Mouse (Mus musculus) liver, adult 2 months (tissue): ENCODE measurements around the gene Robo1. TPM values are rescaled to one million over a fixed set of nuclear protein-coding genes. Genes with fewer than 3 reads are reported as not detected.

Source experiments
- DNase-seq: peaks from one replicate; pipeline ENCODE4 v3.0.0-alpha.2; 2011; ENCODE audit warnings: low read depth, low spot score; ENCODE audit errors: extremely low read depth
- H3K27ac ChIP-seq: fragments of 200-500 bp; replicated peaks from 2 replicates; pipeline ENCODE4 v1.5.1; 2012; ENCODE audit warnings: low read depth, mild to moderate bottlenecking, control low read depth, inconsistent platforms, low read length; ENCODE audit not compliant: insufficient read depth
- H3K27me3 ChIP-seq: fragments of 200-500 bp; 2 replicates; pipeline ENCODE4 v1.6.1; 2012; ENCODE audit warnings: mild to moderate bottlenecking, moderate library complexity, low read length, inconsistent platforms; ENCODE audit not compliant: control insufficient read depth, insufficient read depth
- H3K36me3 ChIP-seq: fragments of 200-500 bp; 2 replicates; pipeline ENCODE4 v1.6.1; 2012; ENCODE audit warnings: low read length, inconsistent platforms; ENCODE audit not compliant: control insufficient read depth, insufficient read depth
- H3K4me1 ChIP-seq: fragments of 200-500 bp; 2 replicates; pipeline ENCODE4 v1.6.1; 2011; ENCODE audit warnings: low read length; ENCODE audit not compliant: control insufficient read depth, insufficient read depth
- H3K4me3 ChIP-seq: fragments of 200-500 bp; 2 replicates; pipeline ENCODE4 v1.5.1; 2011; ENCODE audit warnings: low read depth, mild to moderate bottlenecking, control low read depth, low read length, moderate library complexity; ENCODE audit not compliant: insufficient read depth
- H3K79me2 ChIP-seq: fragments of 200-500 bp; 2 replicates; pipeline ENCODE4 v1.6.1; 2012; ENCODE audit warnings: inconsistent platforms, mild to moderate bottlenecking, low read length, moderate library complexity; ENCODE audit not compliant: control insufficient read depth, insufficient read depth
- H3K9ac ChIP-seq: fragments of 200-500 bp; 2 replicates; pipeline ENCODE4 v1.6.1; 2012; ENCODE audit warnings: low read depth, mild to moderate bottlenecking, control low read depth, inconsistent platforms, low read length
- CTCF ChIP-seq: fragments of 200-500 bp; IDR thresholded peaks from 2 replicates; pipeline ENCODE4 v1.5.1; 2011; ENCODE audit warnings: low read depth, low read length, control low read depth
- POLR2A ChIP-seq: fragments of 200-500 bp; IDR thresholded peaks from 2 replicates; pipeline ENCODE4 v1.6.1; 2011; ENCODE audit warnings: low read length, control low read depth; ENCODE audit not compliant: insufficient read depth; ENCODE audit errors: extremely low read depth
- WGBS: fragments of 180-500 bp; shearing (Covaris S2); methylation state at CpG from one replicate; pipeline ENCODE4 v1.1.7; 2018; 5-methylcytosine and 5-hydroxymethylcytosine counted together
- polyA plus RNA-seq: library from polyadenylated mRNA; depleted of rRNA; stranded (reverse); fragments of >200 nt; gene quantifications from 2 replicates; pipeline ENCODE4 v1.2.3, GENCODE M21; 2012
- total RNA-seq: library from RNA; depleted of rRNA; stranded (reverse); fragments of >200 nt; gene quantifications from 2 replicates; pipeline ENCODE4 v1.2.3, GENCODE M21; 2014

The Robo1 gene
- total and polyA plus RNA-seq, 2 experiments = 4.5 to 6.4 TPM

GRCm38 (mm10) chr16:73067782-73068181 lies 759.7 kb downstream of the Robo1 start:
- no peak overlapping the region for H3K27ac ChIP-seq
- H3K9ac ChIP-seq = no peak overlapping the region
- no peak overlapping the region for H3K4me3 ChIP-seq
- H3K36me3 ChIP-seq = no peaks in the 10 kb centered on the region
- WGBS = 92% methylated on average over 7 of the region's 7 CpGs
- no peak for DNase-seq
- H3K4me1 ChIP-seq = no peaks in the 10 kb centered on the region
- no peaks in the 10 kb centered on the region for H3K79me2 ChIP-seq
- no peaks in the 10 kb centered on the region for H3K27me3 ChIP-seq
- TF ChIP-seq POLR2A (no peak), CTCF (no peak)

DNA sequence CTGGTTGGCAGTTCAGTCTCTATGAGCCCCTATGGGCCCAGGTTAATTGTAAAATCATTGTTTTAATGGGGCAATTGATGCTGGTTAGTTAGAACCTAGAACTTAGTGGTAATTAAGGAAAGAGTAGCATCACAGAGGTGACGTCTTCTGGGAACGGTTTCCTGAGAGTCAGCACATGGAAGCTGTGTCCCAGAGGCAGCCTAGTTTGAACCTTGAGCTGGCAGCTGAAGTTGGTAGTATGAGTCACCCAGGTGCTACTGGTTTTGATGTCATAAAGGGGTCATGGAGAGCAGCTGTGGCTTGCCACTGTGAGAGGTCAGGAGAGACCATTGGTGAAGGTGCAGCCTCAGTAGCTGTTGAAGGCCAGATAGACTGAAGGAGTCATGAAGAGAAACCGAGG lies 763.9 kb downstream of the Robo1 start:
- Histone ChIP-seq H3K4me1 (no peaks in the 10 kb centered on the region), H3K27ac (no peak overlapping the region), H3K27me3 (no peaks in the 10 kb centered on the region), H3K79me2 (no peaks in the 10 kb centered on the region), H3K4me3 (no peak overlapping the region), H3K9ac (no peak overlapping the region), H3K36me3 (no peaks in the 10 kb centered on the region)
- 89% methylated on average over 3 of the region's 3 CpGs for WGBS
- TF ChIP-seq POLR2A = no peak
- no peak for TF ChIP-seq CTCF
- DNase-seq = no peak

- Histone ChIP-seq H3K79me2 (no peaks in the 10 kb centered on the region), H3K4me1 (no peaks in the 10 kb centered on the region), H3K36me3 (no peaks in the 10 kb centered on the region), H3K27ac (no peak overlapping the region), H3K4me3 (no peak overlapping the region), H3K27me3 (no peaks in the 10 kb centered on the region), H3K9ac (no peak overlapping the region)
- DNase-seq = no peak
- TF ChIP-seq CTCF (no peak), POLR2A (no peak)
- 94% methylated on average over 6 of the region's 6 CpGs for WGBS
Observed at GRCm38 (mm10) chr16:73072883-73073282, 764.8 kb downstream of the Robo1 start.

- Histone ChIP-seq H3K27me3 (no peaks in the 10 kb centered on the region), H3K4me3 (no peak overlapping the region), H3K9ac (no peak overlapping the region), H3K36me3 (no peaks in the 10 kb centered on the region), H3K4me1 (no peaks in the 10 kb centered on the region), H3K27ac (no peak overlapping the region), H3K79me2 (no peaks in the 10 kb centered on the region)
- no peak for TF ChIP-seq CTCF
- TF ChIP-seq POLR2A = no peak
- 69% methylated on average over 4 of the region's 4 CpGs for WGBS
- DNase-seq = no peak
Observed at GRCm38 (mm10) chr16:73082420-73082819, 774.3 kb downstream of the Robo1 start.

- no peak for TF ChIP-seq CTCF
- TF ChIP-seq POLR2A = no peak
- 88% methylated on average over 2 of the region's 2 CpGs for WGBS
- no peaks in the 10 kb centered on the region for H3K27me3 ChIP-seq
Observed at GRCm38 (mm10) chr16:73083077-73083476, 775.0 kb downstream of the Robo1 start.

More at GRCm38 (mm10) chr16:73083077-73083476, 775.0 kb downstream of the Robo1 start:
- no peak overlapping the region for H3K4me3 ChIP-seq
- no peaks in the 10 kb centered on the region for H3K36me3 ChIP-seq
- H3K9ac ChIP-seq = no peak overlapping the region
- no peaks in the 10 kb centered on the region for H3K79me2 ChIP-seq
- no peak for DNase-seq
- H3K27ac ChIP-seq = no peak overlapping the region
- no peaks in the 10 kb centered on the region for H3K4me1 ChIP-seq
